In the genomic region with DNA sequence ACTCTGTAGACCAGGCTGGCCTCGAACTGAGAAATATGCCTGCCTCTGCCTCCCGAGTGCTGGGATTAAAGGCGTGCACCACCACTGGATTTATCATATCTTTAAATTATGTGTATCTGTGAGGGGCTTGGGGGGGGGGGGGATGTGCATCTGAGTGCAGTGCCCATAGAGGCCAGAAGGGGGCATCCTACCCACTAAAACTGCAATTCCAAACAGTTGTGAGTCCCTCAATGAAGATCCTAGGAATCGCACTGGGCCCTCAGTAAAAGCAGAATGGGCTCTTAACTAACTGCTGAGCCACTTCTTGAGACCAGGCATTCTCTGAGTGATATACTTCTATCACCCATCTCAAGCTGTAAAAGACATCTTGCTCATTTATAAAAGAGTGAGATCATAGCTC, we compare ENCODE assay signal across 14 mouse cellular contexts.
A peak's percentile ranks its signal among the peaks of the same experiment; 100 is the strongest.
DNase-seq lines count a peak whose midpoint lies in the region; ATAC-seq and TF ChIP-seq lines count a peak whose summit lies in the region.
"Had no signal": no experiment of that assay in that cellular context is flagged by ENCODE, and none has a peak within 500 bp of the region (broad histone marks: within the 10 kb centered on the region; RNA-seq: fewer than 3 reads in every experiment).

No protein-coding gene starts in this region.

- no peak overlapping the region for H3K4me2 ChIP-seq in forebrain, embryonic 11.5 days (ENCODE audit: low read depth, low read length, severe bottlenecking)
- H3K4me2 ChIP-seq in forebrain, embryonic 14.5 days (ENCODE audit: low read length) = no peak overlapping the region
- H3K4me2 ChIP-seq in CH12.LX (ENCODE audit: insufficient read depth, low read depth, poor library complexity, severe bottlenecking) = no peak overlapping the region
- H3K4me2 ChIP-seq: heart, embryonic 11.5 days had no signal

- no peak for TF ChIP-seq POLR2A in CH12.LX (IDR thresholded peaks at IDR 0.05; ENCODE audit: low read depth, low read length)
- no peak for TF ChIP-seq POLR2A in brain, embryonic 14.5 days (IDR thresholded peaks at IDR 0.05; ENCODE audit: borderline replicate concordance, extremely low read depth, insufficient read depth, insufficient read length, poor library complexity, severe bottlenecking)

- TF ChIP-seq RAD21 in CH12.LX (IDR thresholded peaks at IDR 0.05; ENCODE audit: low read depth, low read length) = peak; percentile 6

- H3K4me3 ChIP-seq in forebrain, embryonic 11.5 days (ENCODE audit: low read depth, low read length) = no peak overlapping the region
- H3K4me3 ChIP-seq in forebrain, embryonic 14.5 days (ENCODE audit: low read depth, low read length) = no peak overlapping the region
- H3K4me3 ChIP-seq in left cerebral cortex, adult 2 months = no peak overlapping the region
- H3K4me3 ChIP-seq in CH12.LX (replicated peaks in 1 of 3; ENCODE audit: low read depth in 2 of 3, low read length in 2 of 3, poor library complexity in 1 of 3) = no peak overlapping the region
- H3K4me3 ChIP-seq: midbrain, embryonic 10.5 days had no signal

- dilution Hi-C loops in CH12.LX (cut with MboI; ENCODE audit: extremely low pct_ligation_motif_present, extremely low pct_unique_long_range_greater_than_20kb, low sequenced_read_pairs) = no loop called here

- WGBS in forebrain, embryonic 11.5 days = 89% methylated on average over 4 of the region's 4 CpGs
- 92% methylated on average over 4 of the region's 4 CpGs for WGBS in forebrain, embryonic 14.5 days

- no peaks in the 10 kb centered on the region for H3K9me3 ChIP-seq in forebrain, embryonic 11.5 days (ENCODE audit: control insufficient read depth, low read length)
- no peaks in the 10 kb centered on the region for H3K9me3 ChIP-seq in forebrain, embryonic 14.5 days (replicated peaks; ENCODE audit: control insufficient read depth, low read length)
- no peaks in the 10 kb centered on the region for H3K9me3 ChIP-seq in CH12.LX (replicated peaks; ENCODE audit: low read length)
- H3K9me3 ChIP-seq: midbrain, embryonic 10.5 days had no signal

- no peaks in the 10 kb centered on the region; the same call in 1 of the 2 replicates for H3K36me3 ChIP-seq in forebrain, embryonic 11.5 days (ENCODE audit: control insufficient read depth, insufficient read depth, low read length)
- H3K36me3 ChIP-seq in forebrain, embryonic 14.5 days (ENCODE audit: control insufficient read depth, insufficient read depth, low read length) = peaks cover 15% of the 10 kb centered on the region; the same call in 1 of the 2 replicates
- no peaks in the 10 kb centered on the region for H3K36me3 ChIP-seq in CH12.LX (replicated peaks in 1 of 2; ENCODE audit: control insufficient read depth in 1 of 2, insufficient read depth in 1 of 2, low read length in 1 of 2)

- peak; percentile 43 for TF ChIP-seq CTCF in left cerebral cortex, adult 2 months (IDR thresholded peaks at IDR 0.05)
- peak; percentile 39 to 43 for TF ChIP-seq CTCF in CH12.LX (conservative IDR thresholded peaks at IDR 0.05 in 1 of 2, IDR thresholded peaks at IDR 0.05 in 1 of 2; ENCODE audit: low read depth in 2 of 2, low read length in 2 of 2)
- peak; percentile 41; the same call in 1 of the 2 replicates for TF ChIP-seq CTCF in brain, embryonic 14.5 days (IDR thresholded peaks at IDR 0.05; ENCODE audit: borderline replicate concordance, extremely low read depth, insufficient read depth, insufficient read length)

- no peak overlapping the region for H3K27ac ChIP-seq in forebrain, embryonic 11.5 days (ENCODE audit: low read depth, low read length)
- no peak overlapping the region for H3K27ac ChIP-seq in forebrain, embryonic 14.5 days (ENCODE audit: low read depth, low read length)
- no peak overlapping the region for H3K27ac ChIP-seq in left cerebral cortex, adult 2 months
- no peak overlapping the region for H3K27ac ChIP-seq in CH12.LX (ENCODE audit: insufficient read depth, low read depth)
- H3K27ac ChIP-seq: midbrain, embryonic 10.5 days had no signal

- intact Hi-C loops in left cerebral cortex, adult 2 months (cut with DNase I) = loop anchor here (5.0 kb wide), 1 partner anchor 142 kb away; no protein-coding TSS in a partner anchor
- intact Hi-C loops in left cerebral cortex, postnatal 10 days (cut with DNase I) = no loop called here

- H3K9ac ChIP-seq in forebrain, embryonic 11.5 days (ENCODE audit: low read length) = no peak overlapping the region
- H3K9ac ChIP-seq in forebrain, embryonic 14.5 days (ENCODE audit: low read length) = no peak overlapping the region
- no peak overlapping the region for H3K9ac ChIP-seq in CH12.LX (ENCODE audit: insufficient read depth, low read depth)

- H3K27me3 ChIP-seq in forebrain, embryonic 11.5 days (ENCODE audit: control insufficient read depth, insufficient read depth, low read length) = no peaks in the 10 kb centered on the region
- no peaks in the 10 kb centered on the region for H3K27me3 ChIP-seq in forebrain, embryonic 14.5 days (replicated peaks; ENCODE audit: control insufficient read depth, insufficient read depth, low read length)
- no peaks in the 10 kb centered on the region for H3K27me3 ChIP-seq in CH12.LX (replicated peaks)

- no peaks in the 10 kb centered on the region for H3K79me2 ChIP-seq in CH12.LX (replicated peaks; ENCODE audit: control insufficient read depth, extremely low read depth, insufficient read depth, poor library complexity, severe bottlenecking)

- DNase-seq in forebrain, embryonic 11.5 days (ENCODE audit: low spot score) = peak; percentile 53
- DNase-seq in forebrain, embryonic 14.5 days (ENCODE audit: low spot score) = no peak
- DNase-seq in left cerebral cortex, adult 2 months (ENCODE audit: extremely low spot score in 1 of 2, low spot score in 2 of 2) = no peak
- DNase-seq in left cerebral cortex, postnatal 10 days (ENCODE audit: extremely low spot score in 1 of 2, low spot score in 2 of 2) = no peak
- DNase-seq in CH12.LX (ENCODE audit: extremely low read depth) = no peak
- no peak for DNase-seq in brain, embryonic 14.5 days (ENCODE audit: low read depth)
- no peak for DNase-seq in kidney, adult 9 months
- DNase-seq: cerebellum, adult 9-11 months; heart, postnatal 36 days; kidney, postnatal 4 days; right cerebral cortex, postnatal 25 days had no signal

- in situ Hi-C loops in CH12.LX (cut with MboI; ENCODE audit: low pct_ligation_motif_present, low pct_unique_long_range_greater_than_20kb, low sequenced_read_pairs) = no loop called here

- TF ChIP-seq EP300 in CH12.LX (IDR thresholded peaks at IDR 0.05; ENCODE audit: low read length) = no peak

- no peak for ATAC-seq in forebrain, embryonic 11.5 days (replicated peaks; ENCODE audit: low FRiP score)
- no peak for ATAC-seq in forebrain, embryonic 14.5 days
- ATAC-seq in megakaryocyte-erythroid progenitor cell, adult 5-6 weeks (replicated peaks; ENCODE audit: low FRiP score, low TSS enrichment, poor library complexity, severe bottlenecking) = no peak

- peaks cover 10% of the 10 kb centered on the region; the same call in 1 of the 2 replicates for H3K4me1 ChIP-seq in forebrain, embryonic 11.5 days (replicated peaks; ENCODE audit: control insufficient read depth, insufficient read depth, low read length)
- H3K4me1 ChIP-seq in forebrain, embryonic 14.5 days (ENCODE audit: control insufficient read depth, insufficient read depth, low read length) = peaks cover 34% of the 10 kb centered on the region
- peaks cover 0 to 16% of the 10 kb centered on the region in 2 experiments; a peak in 2 of 4 replicates for H3K4me1 ChIP-seq in CH12.LX (ENCODE audit: control insufficient read depth in 1 of 2, insufficient read depth in 2 of 2)

TF ChIP-seq in CH12.LX, 34 proteins besides CTCF, POLR2A, EP300 and RAD21:
- TF ChIP-seq SMC3 (IDR thresholded peaks at IDR 0.05; ENCODE audit: low read depth, low read length) (peak; percentile 19; the same call in 1 of the 2 replicates), SIN3A (IDR thresholded peaks at IDR 0.05; ENCODE audit: low read length) (no peak)
